Mouse (Mus musculus) monocyte, adult 5-6 weeks (primary cell): ENCODE measurements at regions not wholly inside any gene's neighbourhood (a gene's known extent, or its start where the extent isn't known, plus 50 kb on each side); places are given as distances from the start of the nearest gene placed in this dataset.
"Not testable (repeated sequence)": the region's sequence is repeated elsewhere in the genome, so short reads cannot be mapped to it uniquely, and the experiment has no call there.

Experiments used
- ATAC-seq: fragments of 153-309, 156-312 bp; replicated peaks from 2 replicates; pipeline ENCODE4 v1.8.0; 2017; ENCODE audit warnings: mild to moderate bottlenecking; ENCODE audit not compliant: low TSS enrichment, insufficient number of reproducible peaks, severe bottlenecking, poor library complexity, low FRiP score

- no peak for ATAC-seq
Observed at GRCm38 (mm10) chr13:115911524-115912459, 397.7 kb downstream of the Isl1 start.

- ATAC-seq: no peak
Observed at GRCm38 (mm10) chr13:115910866-115911449, 398.5 kb downstream of the Isl1 start.

DNA sequence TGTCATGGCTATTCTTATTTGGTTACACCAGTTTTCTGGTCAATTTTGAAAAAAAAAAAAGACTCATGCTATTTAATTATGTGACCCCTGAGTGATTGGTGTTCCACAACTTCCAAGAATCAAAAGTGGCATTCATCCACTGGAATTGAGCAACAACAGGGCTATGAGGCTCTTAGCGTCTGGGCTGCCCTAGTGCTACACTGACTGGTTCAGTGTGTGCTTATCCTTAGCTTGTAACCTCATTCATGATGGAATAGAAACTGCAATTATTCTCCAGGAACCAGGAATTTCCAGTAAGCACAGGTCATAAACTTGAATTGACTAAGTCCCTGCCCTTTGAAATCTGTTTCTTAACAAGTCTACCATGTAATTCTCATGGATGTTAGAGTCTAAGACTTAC is 428.9 kb downstream of the Isl1 start:
- ATAC-seq: no peak

GRCm38 (mm10) chr13:115860480-115860879 is 449.0 kb downstream of the Isl1 start:
- ATAC-seq: no peak

DNA sequence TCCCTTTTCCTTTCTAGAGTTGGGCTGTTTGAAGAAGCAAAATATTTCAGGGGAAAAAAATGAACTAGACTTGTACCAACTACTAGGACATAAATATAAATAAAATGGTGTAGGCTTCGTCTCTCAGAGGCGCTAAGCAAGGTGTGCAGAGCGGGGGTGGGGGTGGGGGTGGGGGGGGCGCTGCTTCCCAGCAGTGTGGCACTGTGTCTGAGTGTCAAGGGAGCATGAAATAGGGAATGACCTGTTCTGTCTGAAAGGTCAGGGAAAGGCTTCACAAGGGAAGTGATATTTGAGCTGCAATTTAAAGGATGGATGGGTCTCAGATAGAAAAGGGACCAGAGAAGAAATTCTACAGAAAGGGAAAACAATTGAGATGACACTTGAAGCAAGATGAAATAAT is 452.9 kb downstream of the Isl1 start:
- ATAC-seq: no peak

- ATAC-seq: no peak
Observed at GRCm38 (mm10) chr13:115852689-115853356, 456.7 kb downstream of the Isl1 start.

- ATAC-seq: no peak
Observed at GRCm38 (mm10) chr13:115843121-115843520, 466.4 kb downstream of the Isl1 start.

- no peak for ATAC-seq
Observed at GRCm38 (mm10) chr13:115836203-115836768, 473.2 kb downstream of the Isl1 start.

- no peak for ATAC-seq
Observed at GRCm38 (mm10) chr13:115825191-115825590, 484.3 kb downstream of the Isl1 start.

- no peak for ATAC-seq
Observed at GRCm38 (mm10) chr13:115822527-115822926, 487.0 kb downstream of the Isl1 start.

GRCm38 (mm10) chr13:115814211-115814610 is 495.3 kb downstream of the Isl1 start:
- ATAC-seq: no peak

GRCm38 (mm10) chr13:115799294-115799693 is 510.2 kb downstream of the Isl1 start:
- ATAC-seq: no peak

GRCm38 (mm10) chr13:115751271-115751670 is 558.2 kb downstream of the Isl1 start:
- ATAC-seq: no peak

- ATAC-seq: not testable (repeated sequence)
Observed at GRCm38 (mm10) chr13:115742080-115742479, 567.4 kb downstream of the Isl1 start.

- no peak for ATAC-seq
Observed at GRCm38 (mm10) chr13:115727986-115728385, 581.5 kb downstream of the Isl1 start.

DNA sequence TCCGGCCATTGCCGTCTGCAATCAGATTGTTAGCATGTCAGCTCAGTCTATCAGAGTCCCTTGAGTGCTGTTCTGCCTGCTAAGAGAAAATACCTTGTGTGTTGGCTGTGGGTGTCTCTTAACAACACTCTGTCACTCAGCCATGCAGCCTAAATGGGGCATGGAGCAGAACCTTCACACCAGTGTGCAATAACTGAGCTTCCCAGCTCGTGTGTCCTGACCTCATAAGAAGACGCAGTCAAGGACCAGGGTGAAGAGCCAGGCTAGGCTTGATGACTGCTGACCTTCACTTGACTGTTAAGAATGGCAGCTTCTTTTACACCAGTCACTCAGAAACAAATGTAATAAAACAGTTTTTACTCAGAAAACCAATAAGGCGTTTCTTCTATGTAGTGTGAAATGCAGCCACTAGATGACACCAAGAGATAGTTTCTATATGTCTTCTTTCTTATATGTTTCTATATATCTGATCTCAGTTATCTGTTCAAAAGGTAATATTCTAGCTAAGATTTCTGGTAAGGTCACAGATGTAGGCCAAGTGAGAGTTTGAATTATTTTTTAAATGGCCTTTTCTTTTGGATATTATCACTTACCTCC is 584.0 kb downstream of the Isl1 start:
- ATAC-seq: no peak

DNA sequence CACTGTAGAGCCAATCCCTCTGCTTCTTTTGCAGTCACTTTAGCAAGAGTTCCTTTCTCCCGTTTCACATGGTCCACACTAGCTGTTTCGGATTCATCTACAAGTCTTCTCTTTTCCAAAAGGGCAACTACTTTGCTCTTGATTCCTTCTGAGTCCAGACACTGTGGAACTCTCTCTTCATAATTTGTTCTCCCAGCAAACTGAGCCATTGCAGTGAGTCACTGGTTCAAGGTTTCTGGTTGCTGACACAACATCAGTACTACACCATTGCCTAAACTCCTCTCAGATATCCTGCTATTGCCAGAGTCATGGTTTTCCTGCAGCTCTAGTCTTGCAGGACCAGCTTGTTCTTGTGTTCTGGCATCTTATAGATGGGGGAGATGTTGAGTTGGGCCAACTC is 590.2 kb downstream of the Isl1 start:
- ATAC-seq: no peak

DNA sequence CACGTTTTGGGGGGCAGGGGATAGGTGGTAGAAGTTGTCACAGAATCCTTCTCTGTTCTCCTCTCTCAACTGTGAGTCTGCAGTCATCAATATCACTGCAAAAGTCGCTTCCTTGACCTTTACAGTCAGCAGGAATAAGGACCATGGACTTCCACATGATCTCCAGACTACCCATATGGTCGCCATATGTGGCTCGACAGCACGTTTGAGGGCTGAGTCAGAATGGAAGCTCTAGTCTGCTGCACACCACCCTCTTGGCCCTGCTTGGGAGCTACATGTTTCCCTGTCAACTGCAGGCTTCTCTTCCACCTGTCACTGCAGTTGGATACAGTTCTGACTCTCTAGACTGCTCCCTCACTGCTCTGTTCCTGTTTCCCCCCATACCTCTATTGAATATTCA is 590.6 kb downstream of the Isl1 start:
- no peak for ATAC-seq

- ATAC-seq: no peak
Observed at GRCm38 (mm10) chr13:115696197-115696596, 594.4 kb upstream of the Itga1 start.
